Mouse (Mus musculus): Measurements from ENCODE around the gene Adck1. TPM values are rescaled to one million over a fixed set of nuclear protein-coding genes. Genes with fewer than 3 reads are reported as not detected.
"Not testable (repeated sequence)": the region's sequence is repeated elsewhere in the genome, so short reads cannot be mapped to it uniquely, and the experiment has no call there.

The Adck1 gene
- 10 to 100 TPM; 14.9 to 15.5 TPM for total RNA-seq (2021)
- long read RNA-seq, experiment 1, transcript Adck1-202 (11 exons, 2,199 nt), result major isoform, 11 of 18 reads
- long read RNA-seq, experiment 1, partial matches to known transcripts, result 3 of 18 reads
- long read RNA-seq, experiment 1, other reads (novel, unspliced or antisense), result 2 of 18 reads
- long read RNA-seq, experiment 2, transcript Adck1-202 (11 exons, 2,199 nt), result major isoform, 7 of 25 reads
- long read RNA-seq, experiment 2, transcript Adck1-201 (11 exons, 2,158 nt), result minor isoform, 6 of 25 reads
- long read RNA-seq, experiment 2, partial matches to known transcripts, result 6 of 25 reads
- long read RNA-seq, experiment 2, other reads (novel, unspliced or antisense), result 4 of 25 reads

GRCm38 (mm10) chr12:88360441-88361119 is at the start of gene Adck1:
Gene Adck1 (plus strand): TSS chr12:88360554.
- peak; percentile 83 to 85 for DNase-seq

DNA sequence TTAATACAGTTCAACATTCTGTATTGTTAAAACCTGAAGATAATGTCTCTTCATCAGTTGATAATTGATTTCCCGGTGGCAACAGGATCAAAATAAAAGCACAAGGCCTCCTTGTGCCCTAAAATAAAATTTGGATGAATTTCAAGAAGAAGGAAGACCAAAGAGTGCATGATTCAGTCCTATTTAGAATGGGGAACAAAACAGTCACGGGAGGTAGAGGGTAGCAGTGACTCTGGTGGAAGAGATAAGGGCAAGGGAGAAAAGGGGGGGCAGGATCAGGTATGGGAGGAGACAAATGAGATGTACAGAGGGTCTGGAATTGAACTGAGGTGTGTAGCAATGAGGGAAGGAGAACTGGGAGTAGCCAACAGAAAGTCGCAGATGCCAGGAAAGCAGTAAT is 45.8 kb upstream of the Adck1 start:
- intact Hi-C loops (cut with DNase I), result no loop called here
- DNase-seq, result no peak

More at GRCm38 (mm10) chr12:88360441-88361119, at the start of gene Adck1:
- intact Hi-C loops (cut with DNase I), result no loop called here

GRCm38 (mm10) chr12:88323926-88324325 is 36.4 kb upstream of the Adck1 start, which contains the start of gene Gm5039:
Gene Gm5039 (minus strand): TSS chr12:88324026.
- DNase-seq; intact Hi-C loops (cut with DNase I): not testable (repeated sequence)

- not testable (repeated sequence) for DNase-seq
- intact Hi-C loops (cut with DNase I), result loop anchor here (5.0 kb wide), 1 partner anchor 295 kb away; no protein-coding TSS in a partner anchor
Measured at GRCm38 (mm10) chr12:88336662-88337413, 23.5 kb upstream of the Adck1 start.

GRCm38 (mm10) chr12:88341286-88341685 is 19.1 kb upstream of the Adck1 start:
- intact Hi-C loops (cut with DNase I); DNase-seq: not testable (repeated sequence)

DNA sequence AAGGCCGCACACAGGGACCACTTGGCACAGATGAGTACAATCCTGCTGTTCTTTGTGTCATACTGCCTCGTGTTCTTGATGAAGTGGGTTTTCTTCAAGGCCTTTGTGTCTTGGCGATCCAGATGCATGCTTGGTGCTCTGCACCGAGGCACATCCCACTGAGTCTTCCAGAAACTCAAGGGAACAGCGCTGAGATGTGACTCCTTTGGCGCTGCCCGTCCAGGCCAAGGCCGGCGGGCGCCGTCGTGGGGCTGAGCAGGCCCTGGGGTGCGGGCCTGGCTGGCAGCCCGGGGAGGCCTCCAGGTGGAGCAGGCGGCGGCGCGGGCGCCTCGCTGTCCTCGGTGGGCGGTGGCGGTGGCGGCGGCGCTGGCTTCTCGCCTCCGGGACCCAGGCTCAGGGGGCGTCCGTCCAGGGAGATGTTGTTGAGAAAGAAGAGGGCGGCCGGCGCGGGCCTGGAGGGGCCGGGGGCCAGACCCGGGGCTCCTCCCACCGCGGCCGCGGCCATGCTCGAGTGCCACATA is 6.1 kb upstream of the Adck1 start:
- no peak for DNase-seq
- intact Hi-C loops (cut with DNase I), result no loop called here

GRCm38 (mm10) chr12:88361120-88361445 is 729 bp downstream of the Adck1 start:
- intact Hi-C loops (cut with DNase I), result no loop called here
- no peak for DNase-seq

DNA sequence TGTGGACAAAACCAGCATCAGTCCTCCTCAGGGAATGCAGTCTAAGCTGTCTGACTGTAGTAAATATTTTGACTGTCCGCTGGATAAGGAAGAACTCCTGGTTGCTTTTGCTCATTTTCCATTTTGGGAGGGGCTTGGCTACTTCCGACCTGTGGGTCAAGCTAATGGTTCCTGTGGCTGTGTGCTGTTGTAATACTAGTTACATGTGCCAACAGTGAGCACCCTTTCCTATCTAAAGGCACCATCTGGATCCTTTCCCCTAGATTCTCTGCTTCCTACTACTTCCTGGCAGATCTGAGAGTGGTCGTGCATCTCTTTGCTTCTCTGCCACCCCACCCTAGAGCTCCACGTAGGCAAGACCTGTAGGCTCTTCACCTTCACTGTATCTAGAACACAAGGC is 7.3 kb downstream of the Adck1 start:
- intact Hi-C loops (cut with DNase I), result no loop called here
- no peak for DNase-seq

- intact Hi-C loops (cut with DNase I), result no loop called here
Measured at GRCm38 (mm10) chr12:88368618-88369017, 8.3 kb downstream of the Adck1 start.

GRCm38 (mm10) chr12:88369690-88370089 is 9.3 kb downstream of the Adck1 start:
- DNase-seq; intact Hi-C loops (cut with DNase I): not testable (repeated sequence)

More at GRCm38 (mm10) chr12:88368618-88369017, 8.3 kb downstream of the Adck1 start:
- no peak for DNase-seq

GRCm38 (mm10) chr12:88370321-88370720 is 10.0 kb downstream of the Adck1 start:
- DNase-seq; intact Hi-C loops (cut with DNase I): not testable (repeated sequence)

GRCm38 (mm10) chr12:88372018-88372417 is 11.7 kb downstream of the Adck1 start:
- DNase-seq, result no peak
- intact Hi-C loops (cut with DNase I), result no loop called here

DNA sequence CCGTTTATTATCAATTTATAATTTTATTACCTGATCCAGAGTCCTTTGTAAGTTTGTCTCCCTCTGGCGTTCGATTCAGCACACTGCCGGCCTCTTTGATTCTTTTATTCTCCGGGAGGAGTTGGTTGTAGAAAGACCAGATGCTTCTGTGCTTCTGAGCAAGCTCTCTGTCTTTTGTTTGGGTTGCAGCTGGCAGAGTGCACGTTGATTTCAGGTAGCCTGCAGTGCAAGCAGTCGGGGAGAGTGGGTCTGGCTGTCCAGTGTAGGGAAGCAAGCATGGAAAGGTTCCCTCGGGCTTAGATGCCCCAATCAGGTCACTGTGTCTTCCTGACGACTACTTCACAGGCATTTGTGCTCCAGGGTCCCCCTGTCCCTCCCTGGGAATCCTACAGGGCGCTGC is 16.5 kb downstream of the Adck1 start:
- intact Hi-C loops (cut with DNase I), result no loop called here
- DNase-seq, result no peak

GRCm38 (mm10) chr12:88378256-88378655 is 17.9 kb downstream of the Adck1 start:
- no peak for DNase-seq
- intact Hi-C loops (cut with DNase I), result no loop called here

GRCm38 (mm10) chr12:88388832-88389231 is 28.5 kb downstream of the Adck1 start:
- DNase-seq, result no peak
- intact Hi-C loops (cut with DNase I), result no loop called here

- intact Hi-C loops (cut with DNase I), result no loop called here
- no peak for DNase-seq
Measured at GRCm38 (mm10) chr12:88398658-88399057, 38.3 kb downstream of the Adck1 start.

- intact Hi-C loops (cut with DNase I), result no loop called here
- DNase-seq, result no peak
Measured at GRCm38 (mm10) chr12:88403541-88403940, 43.2 kb downstream of the Adck1 start.

DNA sequence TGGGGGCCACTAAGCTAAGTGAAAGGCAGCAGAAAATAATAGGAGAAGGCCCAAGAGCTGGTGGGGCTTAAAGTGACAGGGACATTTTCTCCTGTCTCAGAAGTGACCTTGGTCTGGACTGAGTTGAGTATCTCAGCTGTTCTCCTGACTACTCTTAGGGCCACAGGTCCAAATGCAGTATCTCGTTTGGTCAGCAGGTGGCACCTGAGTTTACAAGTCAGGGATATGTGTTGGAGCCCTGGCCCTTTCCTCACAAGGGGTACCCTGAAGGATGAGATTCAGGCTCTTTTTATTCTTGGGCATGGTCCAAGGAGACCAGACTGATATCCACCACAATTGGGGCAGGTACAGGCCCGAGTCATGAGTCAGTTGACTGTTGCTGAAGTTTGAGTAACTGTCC is 44.8 kb downstream of the Adck1 start:
- intact Hi-C loops (cut with DNase I), result no loop called here
- DNase-seq, result peak; percentile 30 to 39

DNA sequence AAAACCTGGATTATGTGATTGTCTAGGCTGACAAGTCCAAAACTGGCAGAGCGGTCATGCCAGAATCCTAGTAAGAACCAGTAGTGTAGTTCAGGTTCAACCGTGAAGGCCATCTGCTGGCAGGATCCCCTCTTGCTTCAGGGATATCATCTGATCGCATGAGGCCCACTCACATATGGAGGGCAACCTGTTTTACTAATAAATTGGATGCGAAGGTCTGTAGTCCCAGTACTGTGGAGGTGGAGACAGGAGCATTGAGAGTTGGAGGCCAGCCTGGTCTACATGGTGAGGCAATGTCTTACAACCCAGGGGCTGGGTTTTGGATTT is 47.6 kb downstream of the Adck1 start:
- intact Hi-C loops (cut with DNase I), result no loop called here
- no peak for DNase-seq

GRCm38 (mm10) chr12:88408323-88409047 is 48.1 kb downstream of the Adck1 start:
- DNase-seq, result no peak
- intact Hi-C loops (cut with DNase I), result no loop called here
